Mouse (Mus musculus): ENCODE measurements around the gene Ppp1r14b. TPM values are rescaled to one million over a fixed set of nuclear protein-coding genes. Genes with fewer than 3 reads are reported as not detected.
A peak's percentile ranks its signal among the peaks of the same experiment; 100 is the strongest.
"Not testable (repeated sequence)": the region's sequence is repeated elsewhere in the genome, so short reads cannot be mapped to it uniquely, and the experiment has no call there.

Ppp1r14b gene
- polyA plus RNA-seq, 1 experiment from 2014 or later = 136 TPM

- no peak overlapping the region for H3K4me3 ChIP-seq
- peaks cover 13% of the 10 kb centered on the region for H3K36me3 ChIP-seq
- no peak overlapping the region for H3K9ac ChIP-seq
- no peak overlapping the region for H3K4me2 ChIP-seq
- ATAC-seq (replicated peaks; ENCODE audit: insufficient number of reproducible peaks, insufficient read depth, low FRiP score, low read depth) = no peak
- H3K27ac ChIP-seq = no peak overlapping the region
- H3K4me1 ChIP-seq (replicated peaks) = peaks cover 43% of the 10 kb centered on the region
- 90% methylated on average over 8 of the region's 8 CpGs for WGBS
- no peaks in the 10 kb centered on the region for H3K9me3 ChIP-seq (replicated peaks)
- H3K27me3 ChIP-seq = no peaks in the 10 kb centered on the region
Observed at GRCm38 (mm10) chr19:6989251-6989650, 14.5 kb downstream of the Ppp1r14b start.

- H3K4me1 ChIP-seq (replicated peaks) = peaks cover 49% of the 10 kb centered on the region
- H3K36me3 ChIP-seq = peaks cover 4% of the 10 kb centered on the region; the same call in 1 of the 2 replicates
- no peak overlapping the region for H3K27ac ChIP-seq
- no peak for ATAC-seq (replicated peaks; ENCODE audit: insufficient number of reproducible peaks, insufficient read depth, low FRiP score, low read depth)
- H3K4me3 ChIP-seq = no peak overlapping the region
- H3K27me3 ChIP-seq = no peaks in the 10 kb centered on the region
- no peak overlapping the region for H3K9ac ChIP-seq
- no peaks in the 10 kb centered on the region for H3K9me3 ChIP-seq (replicated peaks)
- H3K4me2 ChIP-seq = no peak overlapping the region
- 90% methylated on average over 6 of the region's 6 CpGs for WGBS
Observed at GRCm38 (mm10) chr19:6990712-6991111, 15.9 kb downstream of the Ppp1r14b start.

GRCm38 (mm10) chr19:6991166-6991565 lies 16.4 kb downstream of the Ppp1r14b start:
- not testable (repeated sequence) for H3K27ac ChIP-seq; H3K4me2 ChIP-seq; H3K27me3 ChIP-seq; H3K9ac ChIP-seq; H3K9me3 ChIP-seq (replicated peaks); ATAC-seq (replicated peaks; ENCODE audit: insufficient number of reproducible peaks, insufficient read depth, low FRiP score, low read depth); H3K4me3 ChIP-seq; H3K36me3 ChIP-seq
- 88% methylated on average over 6 of the region's 6 CpGs for WGBS
- H3K4me1 ChIP-seq (replicated peaks) = peaks cover 44% of the 10 kb centered on the region

- ATAC-seq (replicated peaks; ENCODE audit: insufficient number of reproducible peaks, insufficient read depth, low FRiP score, low read depth) = peak; percentile 92
- H3K9me3 ChIP-seq (replicated peaks) = no peaks in the 10 kb centered on the region
- H3K27me3 ChIP-seq = no peaks in the 10 kb centered on the region
- peak within 1 kb of the TSS; percentile 68 for H3K4me3 ChIP-seq
- H3K36me3 ChIP-seq = peaks cover 4% of the 10 kb centered on the region; the same call in 1 of the 2 replicates
- peaks cover 50% of the 10 kb centered on the region for H3K4me1 ChIP-seq (replicated peaks)
- H3K27ac ChIP-seq = peak within 1 kb of the TSS; percentile 75
- peak within 1 kb of the TSS; percentile 94 for H3K4me2 ChIP-seq
- peak within 1 kb of the TSS; percentile 69 for H3K9ac ChIP-seq
- under 1% methylated on average over 37 of the region's 37 CpGs for WGBS
Observed at GRCm38 (mm10) chr19:6992011-6992858, 17.5 kb downstream of the Ppp1r14b start, which contains the start of gene Dnajc4. Dnajc4 (minus strand) TSS chr19:6992572.

GRCm38 (mm10) chr19:6993011-6993770 lies 18.4 kb downstream of the Ppp1r14b start:
- WGBS = 62% methylated on average over 14 of the region's 14 CpGs
- Histone ChIP-seq H3K9ac (peak overlapping the region; percentile 53), H3K9me3 (replicated peaks) (no peaks in the 10 kb centered on the region), H3K27me3 (no peaks in the 10 kb centered on the region), H3K4me3 (peak overlapping the region; percentile 68), H3K36me3 (peaks cover 4% of the 10 kb centered on the region; the same call in 1 of the 2 replicates), H3K27ac (peak overlapping the region; percentile 63), H3K4me1 (replicated peaks) (peaks cover 49% of the 10 kb centered on the region), H3K4me2 (peak overlapping the region; percentile 94)
- no peak for ATAC-seq (replicated peaks; ENCODE audit: insufficient number of reproducible peaks, insufficient read depth, low FRiP score, low read depth)

GRCm38 (mm10) chr19:6994002-6994401 lies 19.2 kb downstream of the Ppp1r14b start:
- Histone ChIP-seq H3K27ac (no peak overlapping the region), H3K4me3 (no peak overlapping the region), H3K36me3 (peaks cover 12% of the 10 kb centered on the region; the same call in 1 of the 2 replicates), H3K9me3 (replicated peaks) (no peaks in the 10 kb centered on the region), H3K4me2 (no peak overlapping the region), H3K27me3 (no peaks in the 10 kb centered on the region), H3K9ac (no peak overlapping the region), H3K4me1 (replicated peaks) (peaks cover 47% of the 10 kb centered on the region)
- 87% methylated on average over 8 of the region's 8 CpGs for WGBS
- ATAC-seq (replicated peaks; ENCODE audit: insufficient number of reproducible peaks, insufficient read depth, low FRiP score, low read depth) = no peak

GRCm38 (mm10) chr19:6994489-6994888 lies 19.7 kb downstream of the Ppp1r14b start:
- peak overlapping the region; percentile 67; the same call in 1 of the 2 replicates for H3K4me3 ChIP-seq
- H3K4me1 ChIP-seq (replicated peaks) = peaks cover 47% of the 10 kb centered on the region
- ATAC-seq (replicated peaks; ENCODE audit: insufficient number of reproducible peaks, insufficient read depth, low FRiP score, low read depth) = no peak
- no peak overlapping the region for H3K27ac ChIP-seq
- WGBS = 82% methylated on average over 8 of the region's 8 CpGs
- H3K9me3 ChIP-seq (replicated peaks) = no peaks in the 10 kb centered on the region
- peak overlapping the region; percentile 82 for H3K9ac ChIP-seq
- H3K4me2 ChIP-seq = peak overlapping the region; percentile 85
- H3K36me3 ChIP-seq = peaks cover 14% of the 10 kb centered on the region; the same call in 1 of the 2 replicates
- H3K27me3 ChIP-seq = no peaks in the 10 kb centered on the region

- peak overlapping the region; percentile 70 for H3K27ac ChIP-seq
- peak overlapping the region; percentile 67 for H3K4me3 ChIP-seq
- no peak for ATAC-seq (replicated peaks; ENCODE audit: insufficient number of reproducible peaks, insufficient read depth, low FRiP score, low read depth)
- H3K9ac ChIP-seq = peak overlapping the region; percentile 82
- H3K4me1 ChIP-seq (replicated peaks) = peaks cover 47% of the 10 kb centered on the region
- H3K36me3 ChIP-seq = peaks cover 22% of the 10 kb centered on the region
- H3K9me3 ChIP-seq (replicated peaks) = no peaks in the 10 kb centered on the region
- H3K27me3 ChIP-seq = no peaks in the 10 kb centered on the region
- peak overlapping the region; percentile 85 for H3K4me2 ChIP-seq
- WGBS = 41% methylated on average over 21 of the region's 21 CpGs
Observed at GRCm38 (mm10) chr19:6995255-6995991, 20.7 kb downstream of the Ppp1r14b start.

- peak; percentile 70 for ATAC-seq (replicated peaks; ENCODE audit: insufficient number of reproducible peaks, insufficient read depth, low FRiP score, low read depth)
- H3K4me1 ChIP-seq (replicated peaks) = peaks cover 47% of the 10 kb centered on the region
Observed at GRCm38 (mm10) chr19:6996006-6996405, 21.2 kb downstream of the Ppp1r14b start, which contains the start of the genes Nudt22 and Trpt1. Nudt22 (minus strand) TSS chr19:6996117. Trpt1 (plus strand) TSS chr19:6996131.

GRCm38 (mm10) chr19:6997721-6998290 lies 23.0 kb downstream of the Ppp1r14b start:
- Histone ChIP-seq H3K4me3 (no peak overlapping the region), H3K4me2 (peak overlapping the region; percentile 85; the same call in 1 of the 2 replicates), H3K36me3 (peaks cover 23% of the 10 kb centered on the region), H3K9ac (no peak overlapping the region), H3K27me3 (no peaks in the 10 kb centered on the region), H3K9me3 (replicated peaks) (no peaks in the 10 kb centered on the region), H3K27ac (no peak overlapping the region), H3K4me1 (replicated peaks) (peaks cover 42% of the 10 kb centered on the region)
- 86% methylated on average over 9 of the region's 9 CpGs for WGBS
- ATAC-seq (replicated peaks; ENCODE audit: insufficient number of reproducible peaks, insufficient read depth, low FRiP score, low read depth) = no peak

More at GRCm38 (mm10) chr19:6996006-6996405, 21.2 kb downstream of the Ppp1r14b start, which contains the start of the genes Nudt22 and Trpt1:
- Histone ChIP-seq H3K36me3 (peaks cover 23% of the 10 kb centered on the region), H3K27me3 (no peaks in the 10 kb centered on the region), H3K9me3 (replicated peaks) (no peaks in the 10 kb centered on the region), H3K9ac (peak within 1 kb of the TSS; percentile 82), H3K4me3 (peak within 1 kb of the TSS; percentile 67), H3K27ac (peak within 1 kb of the TSS; percentile 87), H3K4me2 (peak within 1 kb of the TSS; percentile 85)
- 0% methylated on average over 24 of the region's 24 CpGs for WGBS

All from heart, embryonic 15.5 days (tissue).